Mouse (Mus musculus) adrenal gland, postnatal 36 days (tissue): ENCODE measurements around the gene Gys1. TPM values are rescaled to one million over a fixed set of nuclear protein-coding genes. Genes with fewer than 3 reads are reported as not detected.
"Not testable (repeated sequence)": the region's sequence is repeated elsewhere in the genome, so short reads cannot be mapped to it uniquely, and the experiment has no call there.

Source experiments
- DNase-seq, 2 experiments: peaks; one replicate each; pipeline ENCODE4 v3.0.0; 2021; ENCODE audit warnings: mixed read lengths in 1 of 2
- total RNA-seq, 2 experiments: library from RNA; stranded (reverse); gene quantifications; 2 replicates each; pipeline ENCODE4 v1.2.3; 2021

Gene Gys1
- total RNA-seq, 2 experiments from 2014 or later = 41.7 to 43.9 TPM

DNA sequence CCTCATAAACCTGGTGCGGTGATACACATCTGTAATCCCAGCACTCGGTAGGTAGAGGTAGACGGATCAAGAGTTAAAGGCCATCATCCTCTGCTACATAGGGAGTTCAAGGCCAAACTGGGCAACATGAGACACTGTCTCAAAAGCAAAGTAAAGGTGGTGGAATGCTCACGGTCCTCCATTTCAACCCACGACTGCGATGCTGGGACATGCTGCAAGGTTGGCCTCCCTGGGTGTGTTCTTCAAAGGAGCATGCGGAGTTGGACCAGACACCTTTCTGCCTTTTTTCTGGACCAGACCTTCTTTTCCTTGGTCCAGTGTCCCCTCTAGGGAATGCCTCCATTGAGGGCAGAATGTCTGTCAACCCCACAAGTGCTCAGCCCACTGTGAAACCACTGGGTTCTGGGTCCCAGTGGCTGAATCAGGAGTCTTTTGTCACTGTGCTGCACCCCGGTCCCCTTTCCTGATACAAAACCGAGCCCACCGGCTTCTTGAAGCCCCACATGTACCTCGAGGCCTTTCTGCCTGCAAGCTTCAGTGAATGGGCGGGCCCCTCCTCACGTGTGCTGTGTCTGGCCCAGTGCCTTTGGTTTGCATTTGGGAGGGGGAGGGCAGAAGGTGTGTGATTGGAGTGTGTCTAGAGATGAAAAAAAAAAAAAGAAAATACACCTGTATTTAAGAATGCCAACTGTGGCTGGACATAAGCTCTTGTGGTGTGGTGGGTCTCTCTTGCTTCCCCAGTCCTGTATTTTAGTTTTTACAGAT lies 21.5 kb downstream of the Gys1 start:
- no peak for DNase-seq

- no peak for DNase-seq
Measured at GRCm38 (mm10) chr7:45456721-45457203, 22.1 kb downstream of the Gys1 start.

DNA sequence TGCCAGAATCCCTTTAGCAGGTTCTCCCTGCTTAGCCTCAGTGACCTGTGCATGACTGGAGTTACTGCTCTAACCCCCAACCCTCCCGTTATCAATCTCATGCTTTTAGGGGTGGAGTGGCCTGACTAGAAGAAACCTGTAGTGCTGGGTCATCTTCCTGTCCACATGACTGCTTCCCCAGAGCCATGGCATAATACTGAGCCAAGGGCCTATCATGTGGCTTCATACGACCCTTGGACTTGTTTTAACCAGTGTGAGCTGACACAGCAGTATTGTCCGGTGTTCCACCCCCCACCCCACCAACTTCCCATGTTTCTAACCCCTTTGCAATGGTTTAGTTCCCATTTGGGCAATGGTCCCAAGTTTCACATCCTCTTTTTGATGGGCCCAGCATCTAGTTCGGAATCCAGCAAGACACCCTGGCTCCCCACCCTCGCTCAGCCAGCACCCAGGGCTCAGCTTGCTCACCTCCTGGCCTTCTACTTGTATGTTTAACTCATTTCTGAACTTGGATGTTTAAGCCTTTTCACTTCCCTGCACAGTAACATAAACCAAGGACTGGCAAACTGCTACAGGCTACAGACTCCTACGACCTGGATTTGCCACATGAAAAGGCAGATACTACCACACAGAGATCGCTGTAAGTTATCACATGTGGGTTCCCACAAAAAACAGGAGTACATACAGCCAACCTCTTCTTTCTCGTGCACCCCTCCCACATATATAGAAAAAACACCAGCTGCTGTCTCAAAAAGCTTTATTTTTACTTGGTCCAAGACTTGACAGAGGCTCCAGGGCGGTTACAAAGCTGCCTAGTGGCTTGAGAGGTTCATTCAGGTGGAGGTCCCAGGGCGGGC lies 22.8 kb downstream of the Gys1 start:
- no peak for DNase-seq

GRCm38 (mm10) chr7:45458748-45459563 lies 24.3 kb downstream of the Gys1 start:
- DNase-seq = peak; percentile 73 to 86

GRCm38 (mm10) chr7:45459564-45460140 lies 25.0 kb downstream of the Gys1 start, which contains the start of gene Ftl1:
Gene Ftl1 (minus strand): TSS chr7:45459884.
- DNase-seq = peak; percentile 96 to 98

DNA sequence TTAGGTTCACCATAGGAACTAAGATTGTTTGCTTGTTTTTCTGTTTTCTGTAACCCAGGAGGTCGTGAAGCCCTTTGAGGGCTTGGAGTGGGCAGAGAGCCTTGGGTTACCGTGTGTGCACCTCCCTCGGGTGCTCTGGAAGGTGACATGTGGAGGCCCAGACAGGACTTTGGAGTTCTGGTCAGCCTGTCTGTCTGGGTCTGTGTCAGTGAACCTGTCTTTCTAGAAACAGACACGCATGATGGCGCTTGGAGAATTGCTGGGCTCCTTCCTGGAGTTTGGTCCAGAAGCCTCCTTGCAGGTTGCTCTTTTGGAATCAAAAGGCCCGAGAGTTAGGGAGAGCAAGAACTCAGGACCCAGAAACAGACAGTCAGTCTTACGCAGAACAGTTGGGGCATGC lies 25.7 kb downstream of the Gys1 start:
- DNase-seq = no peak

DNA sequence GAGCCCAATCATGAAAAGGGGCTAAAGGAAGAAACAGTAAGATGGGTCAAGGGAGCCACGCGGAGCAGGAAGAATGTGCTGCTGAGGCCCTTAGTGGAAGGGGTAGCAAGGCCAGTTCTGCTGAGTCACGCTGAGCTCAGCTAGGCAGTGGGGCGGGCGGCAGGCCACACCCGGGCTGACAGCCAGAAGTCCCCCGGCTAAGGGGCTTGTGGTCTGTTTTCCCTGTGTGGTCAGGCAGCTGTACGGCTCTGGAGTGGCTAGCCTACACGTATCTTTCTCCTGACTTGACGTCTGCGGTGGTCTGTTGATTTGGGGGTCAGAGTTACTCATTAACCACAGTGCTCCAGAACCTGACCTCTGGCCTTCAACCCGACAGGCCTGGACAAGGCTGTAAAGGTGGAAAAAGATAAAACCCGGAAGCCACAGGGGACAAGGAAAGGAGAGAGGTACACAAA lies 26.2 kb downstream of the Gys1 start:
- DNase-seq = peak; percentile 88 to 90

GRCm38 (mm10) chr7:45461326-45461725 lies 26.7 kb downstream of the Gys1 start:
- DNase-seq = no peak

DNA sequence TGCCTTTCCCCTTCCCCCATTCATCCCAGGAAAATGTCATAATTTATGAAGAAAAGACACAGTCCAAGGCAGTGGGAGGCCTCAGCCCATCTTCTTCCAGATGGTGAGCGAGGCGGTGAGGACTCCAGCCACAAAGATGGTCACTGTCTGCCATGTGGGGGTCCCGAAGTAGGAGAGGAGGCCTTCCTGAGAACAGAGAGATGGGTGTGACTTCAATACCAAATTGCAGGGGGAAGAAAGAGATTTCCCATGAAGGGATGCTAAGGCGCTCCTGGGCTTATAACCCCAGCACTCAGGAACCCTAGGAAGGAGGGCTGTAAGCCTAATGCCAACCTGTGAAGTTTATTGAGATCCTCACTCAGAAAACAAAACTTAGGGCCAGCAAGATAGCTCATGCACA lies 27.1 kb downstream of the Gys1 start:
- DNase-seq = no peak

- DNase-seq = no peak
Measured at GRCm38 (mm10) chr7:45462325-45462724, 27.7 kb downstream of the Gys1 start.

- not testable (repeated sequence) for DNase-seq
Measured at GRCm38 (mm10) chr7:45462868-45463267, 28.2 kb downstream of the Gys1 start.

- DNase-seq = no peak
Measured at GRCm38 (mm10) chr7:45463987-45464778, 29.5 kb downstream of the Gys1 start.

DNA sequence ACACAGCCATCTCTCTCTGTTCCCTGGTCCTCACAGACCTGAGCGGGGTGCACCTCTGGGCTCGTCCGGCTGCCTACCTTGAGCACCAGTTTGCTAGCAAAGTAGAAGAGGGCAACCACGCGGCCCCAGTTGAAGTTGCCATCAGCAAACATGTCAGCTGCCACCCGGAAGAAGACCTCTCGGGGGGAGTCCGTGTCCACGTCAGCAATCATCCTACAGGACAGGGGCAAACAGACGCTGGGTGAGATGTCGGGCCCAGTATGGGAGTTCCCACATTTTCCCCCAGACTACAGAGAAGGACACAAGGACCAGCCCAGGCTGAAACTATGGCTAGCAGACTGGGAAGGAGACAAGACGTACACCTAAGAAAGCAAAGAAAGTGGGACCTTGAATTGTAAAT lies 30.5 kb downstream of the Gys1 start:
- DNase-seq = no peak

- DNase-seq = no peak
Measured at GRCm38 (mm10) chr7:45465549-45465948, 30.9 kb downstream of the Gys1 start.

- peak; percentile 95 to 97 for DNase-seq
Measured at GRCm38 (mm10) chr7:45466283-45467089, 31.8 kb downstream of the Gys1 start, which contains the start of gene Bax. Gene Bax (minus strand): TSS chr7:45466898.

DNA sequence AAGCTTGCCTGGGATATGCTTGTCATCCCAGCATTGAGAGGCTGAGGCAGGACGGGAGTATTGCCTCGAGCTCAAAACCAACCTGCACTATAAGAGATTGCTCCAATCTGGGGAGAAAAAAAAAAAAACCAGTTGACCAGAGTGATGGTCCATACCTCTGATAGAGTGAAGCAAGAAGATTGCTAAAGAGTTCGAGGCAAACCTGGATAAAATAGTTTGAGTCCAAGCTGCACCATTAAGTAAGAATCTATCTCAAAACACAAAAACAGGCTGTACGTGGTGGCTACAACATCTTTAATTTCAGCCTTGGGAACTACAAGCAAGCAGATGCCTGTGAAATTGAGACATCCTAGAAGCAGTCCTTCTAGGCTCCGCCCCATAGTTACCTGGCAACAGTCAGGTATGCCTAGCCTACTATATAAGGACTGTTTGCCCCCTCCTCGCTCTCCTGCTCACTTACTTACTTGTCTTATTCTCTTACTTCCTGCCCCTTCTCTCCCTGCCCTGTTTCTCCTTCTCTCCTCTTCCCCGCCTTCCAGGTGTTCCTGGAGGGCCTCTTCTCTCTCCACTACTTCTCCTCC lies 32.5 kb downstream of the Gys1 start:
- DNase-seq = no peak

- peak; percentile 76 to 79 for DNase-seq
Measured at GRCm38 (mm10) chr7:45470869-45471268, 36.2 kb downstream of the Gys1 start.

DNA sequence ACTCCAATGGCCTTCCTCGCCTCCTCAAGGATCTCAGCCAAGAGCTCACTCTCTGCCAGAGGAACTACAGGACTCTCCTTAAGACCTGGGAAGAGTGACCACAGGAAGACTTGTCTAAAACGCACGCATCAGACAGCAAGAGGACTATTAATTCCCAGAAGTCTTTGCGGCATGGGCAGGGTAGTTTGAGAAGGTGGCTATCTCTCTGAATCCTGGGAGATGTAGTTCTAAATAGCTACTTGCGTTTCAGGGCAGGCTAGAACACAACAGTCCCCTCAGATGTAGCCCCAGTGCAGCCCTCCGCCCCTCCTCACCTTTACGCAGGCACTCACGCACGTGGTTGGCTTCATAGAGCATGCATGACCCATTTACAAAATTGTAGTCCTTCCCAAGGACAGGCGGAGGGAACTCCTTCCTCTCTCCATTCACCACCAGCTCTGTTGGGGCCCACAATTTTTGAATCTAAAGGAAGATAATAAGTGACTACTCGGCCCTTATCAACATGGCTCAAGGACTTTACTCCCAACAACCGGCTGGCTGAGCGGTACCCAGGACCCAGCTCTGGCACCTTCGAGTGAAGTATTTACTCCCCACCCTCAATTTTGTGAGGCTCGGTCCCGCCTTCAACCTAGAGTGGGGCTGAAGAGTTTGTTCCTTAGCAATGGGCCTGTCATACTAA lies 40.8 kb downstream of the Gys1 start:
- peak in 1 of 2 experiments; percentile 33 for DNase-seq

DNA sequence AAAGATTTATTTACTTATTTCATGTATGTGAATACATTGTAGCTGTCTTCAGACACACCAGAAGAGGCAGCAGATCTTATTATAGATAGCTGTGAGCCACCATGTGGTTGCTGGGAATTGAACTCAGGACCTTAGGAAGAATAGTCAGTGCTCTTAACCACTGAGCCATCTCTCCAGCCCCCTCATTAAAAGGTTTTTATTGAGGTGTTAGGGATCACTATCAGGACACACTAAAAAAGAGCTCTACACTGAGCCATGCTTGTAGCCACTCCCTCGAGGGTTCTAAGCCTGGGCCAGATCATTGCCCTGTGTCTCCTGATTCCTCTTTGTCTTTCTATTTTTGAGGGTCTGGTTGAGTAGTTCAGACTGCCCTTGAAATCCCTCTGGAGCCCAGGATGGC lies 41.8 kb downstream of the Gys1 start:
- no peak for DNase-seq
